Comparison of ENCODE assay signal across 8 mouse cellular contexts in genomic region chr3:40530845-40531244, GRCm38 (mm10). TPM values are rescaled to one million over a fixed set of nuclear protein-coding genes. Genes with fewer than 3 reads are reported as not detected.
A peak's percentile ranks its signal among the peaks of the same experiment; 100 is the strongest.
DNase-seq lines count a peak whose midpoint lies in the region; ATAC-seq and TF ChIP-seq lines count a peak whose summit lies in the region.

No protein-coding gene starts in this region.

- H3K36me3 ChIP-seq in lung, embryonic 15.5 days = no peaks in the 10 kb centered on the region
- H3K36me3 ChIP-seq in liver, embryonic 14.5 days (replicated peaks; ENCODE audit: control insufficient read depth, insufficient read depth, low read depth) = no peaks in the 10 kb centered on the region
- H3K36me3 ChIP-seq in splenic B cell, adult 2 months (ENCODE audit: control insufficient read depth, insufficient read depth, low read length, poor library complexity, severe bottlenecking) = no peaks in the 10 kb centered on the region

- no peak for TF ChIP-seq EP300 in liver, embryonic 14.5 days (IDR thresholded peaks at IDR 0.05; ENCODE audit: low read depth)

- H3K9ac ChIP-seq in lung, embryonic 15.5 days = peak overlapping the region; percentile 36; the same call in 1 of the 2 replicates
- no peak overlapping the region for H3K9ac ChIP-seq in liver, embryonic 14.5 days (replicated peaks)

- ATAC-seq in lung, embryonic 15.5 days (ENCODE audit: borderline replicate concordance, extremely low read depth, low FRiP score, low TSS enrichment) = no peak
- ATAC-seq in granulocyte monocyte progenitor cell, adult 5-6 weeks (replicated peaks; ENCODE audit: poor library complexity, severe bottlenecking) = peak; percentile 71
- ATAC-seq in liver, embryonic 14.5 days (ENCODE audit: insufficient read depth) = no peak

- peaks cover 31% of the 10 kb centered on the region for H3K4me1 ChIP-seq in lung, embryonic 15.5 days
- peaks cover 0 to 13% of the 10 kb centered on the region in 2 experiments; a peak in 2 of 4 replicates for H3K4me1 ChIP-seq in liver, embryonic 14.5 days (replicated peaks; ENCODE audit: control insufficient read depth in 2 of 2, insufficient read depth in 2 of 2, low read length in 1 of 2)

- H3K4me2 ChIP-seq in lung, embryonic 15.5 days = peak overlapping the region; percentile 99
- H3K4me2 ChIP-seq in liver, embryonic 14.5 days (ENCODE audit: low read depth) = peak overlapping the region; percentile 70

- no peak for TF ChIP-seq CTCF in liver, embryonic 14.5 days (IDR thresholded peaks at IDR 0.05; ENCODE audit: low read depth)

- peaks cover 32% of the 10 kb centered on the region for H3K27me3 ChIP-seq in lung, embryonic 15.5 days
- peaks cover 26% of the 10 kb centered on the region for H3K27me3 ChIP-seq in liver, embryonic 14.5 days (ENCODE audit: control insufficient read depth, insufficient read depth, low read length)
- no peaks in the 10 kb centered on the region for H3K27me3 ChIP-seq in splenic B cell, adult 2 months (ENCODE audit: control insufficient read depth, insufficient read depth, low read length, poor library complexity, severe bottlenecking)

- H3K27ac ChIP-seq in lung, embryonic 15.5 days = no peak overlapping the region
- H3K27ac ChIP-seq in liver, embryonic 14.5 days = no peak overlapping the region

- no peaks in the 10 kb centered on the region for H3K9me3 ChIP-seq in lung, embryonic 15.5 days
- H3K9me3 ChIP-seq in liver, embryonic 14.5 days (ENCODE audit: control insufficient read depth, low read length) = no peaks in the 10 kb centered on the region

- DNase-seq in lung, postnatal 36 days = no peak
- no peak for DNase-seq in liver, embryonic 14.5 days (ENCODE audit: low read depth in 3 of 3, low spot score in 3 of 3)
- peak; percentile 23 for DNase-seq in splenic B cell, adult 2 months (ENCODE audit: low read depth, low spot score)
- DNase-seq in spleen, postnatal 14 days (ENCODE audit: low spot score in 2 of 2) = no peak
- no peak for DNase-seq in spleen, postnatal 36 days (ENCODE audit: low spot score in 2 of 2)
- no peak for DNase-seq in cerebellum, adult 9-10 months

- peak overlapping the region; percentile 50 for H3K4me3 ChIP-seq in lung, embryonic 15.5 days
- peak overlapping the region in 1 of 2 experiments; percentile 37; a peak in 1 of 4 replicates for H3K4me3 ChIP-seq in liver, embryonic 14.5 days (ENCODE audit: insufficient read depth in 1 of 2, low read depth in 2 of 2, low read length in 2 of 2)

- 15% methylated on average over 7 of the region's 7 CpGs for WGBS in lung, embryonic 15.5 days
- WGBS in liver, embryonic 14.5 days (ENCODE audit: insufficient replicate concordance) = 6% methylated on average over 7 of the region's 7 CpGs

RNA-seq across cellular contexts. Expression of gene Intu, which starts 0.2 kb away (rescaled TPM):
- polyA plus RNA-seq in lung, embryonic 15.5 days (2015; fragmentation: Nextera tagmentation; extraction: Ambion mirVana) = 2.4 TPM in 2 replicates
- 1.6 and 3.2 TPM in 2 replicates for total RNA-seq in granulocyte monocyte progenitor cell, adult 5-6 weeks (2014; fragmentation: Nextera tagmentation)
- total RNA-seq in granulocyte monocyte progenitor cell, adult 5-6 weeks (2017) = 2.5 and 4.6 TPM in 2 replicates
- 0.70 and 0.80 TPM in 2 replicates for polyA plus RNA-seq in liver, embryonic 14.5 days (2012; rRNA removed)
- 0.52 and 0.88 TPM in 2 replicates for polyA plus RNA-seq in liver, embryonic 14.5 days (2014; fragmentation: Nextera tagmentation; extraction: Ambion mirVana)
